ENCODE assay signal across 8 mouse cellular contexts in the genomic region with DNA sequence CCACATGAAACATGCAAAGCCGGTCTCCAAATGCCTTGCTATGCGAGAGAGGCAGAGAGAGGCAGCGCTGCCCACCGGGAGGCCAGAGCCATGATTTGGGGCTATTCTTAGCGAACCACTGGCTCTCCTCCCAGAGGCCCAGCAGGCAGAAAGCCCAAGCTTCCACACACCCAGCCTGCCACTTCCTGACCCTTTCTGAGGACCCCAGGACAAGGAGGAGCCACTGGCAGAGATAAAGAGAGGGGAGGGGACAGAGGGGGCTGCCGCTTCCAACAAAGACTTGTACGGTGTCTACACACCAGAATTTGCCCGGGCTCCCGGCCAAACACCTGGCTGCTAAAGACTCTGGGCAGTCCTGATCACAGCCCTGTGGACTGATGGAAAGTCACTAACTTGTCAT. TPM values are rescaled to one million over a fixed set of nuclear protein-coding genes. Genes with fewer than 3 reads are reported as not detected.
DNase-seq lines count a peak whose midpoint lies in the region; ATAC-seq and TF ChIP-seq lines count a peak whose summit lies in the region.

No protein-coding gene starts in this region.

- H3K27me3 ChIP-seq in forebrain, embryonic 10.5 days (ENCODE audit: poor library complexity, severe bottlenecking), result peaks cover 37% of the 10 kb centered on the region
- no peaks in the 10 kb centered on the region for H3K27me3 ChIP-seq in forebrain, embryonic 16.5 days (replicated peaks; ENCODE audit: control insufficient read depth, insufficient read depth, low read length)
- H3K27me3 ChIP-seq in embryonic facial prominence, embryonic 14.5 days (replicated peaks; ENCODE audit: control insufficient read depth, insufficient read depth, low read length), result no peaks in the 10 kb centered on the region
- peaks cover 55% of the 10 kb centered on the region for H3K27me3 ChIP-seq in liver, embryonic 12.5 days (replicated peaks)
- peaks cover 11% of the 10 kb centered on the region; the same call in 1 of the 2 replicates for H3K27me3 ChIP-seq in thymus, adult 2 months (ENCODE audit: control insufficient read depth, insufficient read depth, low read length)

- no peak overlapping the region for H3K9ac ChIP-seq in forebrain, embryonic 16.5 days (replicated peaks; ENCODE audit: low read depth, low read length)
- H3K9ac ChIP-seq in embryonic facial prominence, embryonic 14.5 days (ENCODE audit: low read depth, low read length), result peak overlapping the region; percentile 32; the same call in 1 of the 2 replicates
- no peak overlapping the region for H3K9ac ChIP-seq in liver, embryonic 12.5 days

- 16% methylated on average over 9 of the region's 9 CpGs for WGBS in forebrain, embryonic 10.5 days
- 14% methylated on average over 9 of the region's 9 CpGs for WGBS in forebrain, embryonic 16.5 days
- 21% methylated on average over 9 of the region's 9 CpGs for WGBS in embryonic facial prominence, embryonic 14.5 days
- WGBS in liver, embryonic 12.5 days (ENCODE audit: insufficient replicate concordance), result 11% methylated on average over 9 of the region's 9 CpGs
- 59% methylated on average over 9 of the region's 9 CpGs for WGBS in thymus, adult 2 months

- TF ChIP-seq CTCF in thymus, adult 2 months (IDR thresholded peaks at IDR 0.05; ENCODE audit: borderline replicate concordance, control insufficient read depth, extremely low read depth, insufficient read depth, low read length, poor library complexity), result no peak

- H3K4me2 ChIP-seq in forebrain, embryonic 16.5 days (ENCODE audit: low read length), result no peak overlapping the region
- H3K4me2 ChIP-seq in embryonic facial prominence, embryonic 14.5 days (ENCODE audit: low read depth, low read length), result peak overlapping the region; percentile 91
- H3K4me2 ChIP-seq in liver, embryonic 12.5 days, result peak overlapping the region; percentile 23

- intact Hi-C loops in heart, postnatal 36 days (cut with DNase I), result no loop called here

- ATAC-seq in forebrain, embryonic 16.5 days, result no peak
- 0 out of 2 replicates have a peak, but pooled peaks have one; percentile 14 for ATAC-seq in embryonic facial prominence, embryonic 14.5 days (ENCODE audit: low read depth)
- ATAC-seq in liver, embryonic 12.5 days, result no peak
- ATAC-seq in erythroblast, adult 5-6 weeks (replicated peaks; ENCODE audit: low FRiP score, poor library complexity, severe bottlenecking), result no peak

- H3K27ac ChIP-seq in forebrain, embryonic 10.5 days, result peak overlapping the region; percentile 65
- H3K27ac ChIP-seq in forebrain, embryonic 16.5 days (ENCODE audit: low read length), result no peak overlapping the region
- peak overlapping the region; percentile 3; the same call in 1 of the 2 replicates for H3K27ac ChIP-seq in embryonic facial prominence, embryonic 14.5 days (replicated peaks; ENCODE audit: low read depth, low read length)
- H3K27ac ChIP-seq in liver, embryonic 12.5 days, result peak overlapping the region; percentile 12; the same call in 1 of the 2 replicates
- no peak overlapping the region for H3K27ac ChIP-seq in thymus, adult 2 months (ENCODE audit: control insufficient read depth, insufficient read depth, low read length)

- peaks cover 4% of the 10 kb centered on the region; the same call in 1 of the 2 replicates for H3K36me3 ChIP-seq in forebrain, embryonic 10.5 days (replicated peaks)
- no peaks in the 10 kb centered on the region for H3K36me3 ChIP-seq in forebrain, embryonic 16.5 days (ENCODE audit: control insufficient read depth, insufficient read depth)
- H3K36me3 ChIP-seq in embryonic facial prominence, embryonic 14.5 days (ENCODE audit: control insufficient read depth, insufficient read depth, low read length), result no peaks in the 10 kb centered on the region
- no peaks in the 10 kb centered on the region for H3K36me3 ChIP-seq in liver, embryonic 12.5 days
- H3K36me3 ChIP-seq in thymus, adult 2 months (ENCODE audit: control insufficient read depth, insufficient read depth, low read length), result no peaks in the 10 kb centered on the region

- TF ChIP-seq POLR2A in thymus, adult 2 months (IDR thresholded peaks at IDR 0.05; ENCODE audit: control insufficient read depth, extremely low read depth, insufficient read depth, low read length, poor library complexity), result no peak

- peaks cover 64% of the 10 kb centered on the region for H3K4me1 ChIP-seq in forebrain, embryonic 10.5 days
- H3K4me1 ChIP-seq in forebrain, embryonic 16.5 days (replicated peaks; ENCODE audit: control insufficient read depth, insufficient read depth, low read length), result peaks cover 26% of the 10 kb centered on the region
- H3K4me1 ChIP-seq in embryonic facial prominence, embryonic 14.5 days (ENCODE audit: control insufficient read depth, insufficient read depth, low read length), result peaks cover 31% of the 10 kb centered on the region
- peaks cover 70% of the 10 kb centered on the region for H3K4me1 ChIP-seq in liver, embryonic 12.5 days
- no peaks in the 10 kb centered on the region; the same call in 1 of the 2 replicates for H3K4me1 ChIP-seq in thymus, adult 2 months (replicated peaks; ENCODE audit: control insufficient read depth, insufficient read depth, low read length)

- peak overlapping the region; percentile 31 for H3K4me3 ChIP-seq in forebrain, embryonic 10.5 days
- no peak overlapping the region for H3K4me3 ChIP-seq in forebrain, embryonic 16.5 days (replicated peaks; ENCODE audit: low read length)
- 0 out of 2 replicates have a peak overlapping the region, but pooled peaks have one; percentile 2 for H3K4me3 ChIP-seq in embryonic facial prominence, embryonic 14.5 days (ENCODE audit: low read depth, low read length)
- H3K4me3 ChIP-seq in liver, embryonic 12.5 days, result no peak overlapping the region
- H3K4me3 ChIP-seq in thymus, adult 2 months (ENCODE audit: control insufficient read depth, insufficient read depth, low read length), result no peak overlapping the region

- no peaks in the 10 kb centered on the region for H3K9me3 ChIP-seq in forebrain, embryonic 10.5 days
- H3K9me3 ChIP-seq in forebrain, embryonic 16.5 days (ENCODE audit: control insufficient read depth, low read length), result no peaks in the 10 kb centered on the region
- no peaks in the 10 kb centered on the region for H3K9me3 ChIP-seq in embryonic facial prominence, embryonic 14.5 days (ENCODE audit: control insufficient read depth, low read length)
- H3K9me3 ChIP-seq in liver, embryonic 12.5 days (replicated peaks), result no peaks in the 10 kb centered on the region

- DNase-seq in forebrain, embryonic 10.5 days (ENCODE audit: extremely low spot score, low spot score), result no peak
- DNase-seq in embryonic facial prominence, embryonic 14.5 days (ENCODE audit: low spot score), result peak; percentile 68
- peak; percentile 67 to 76 for DNase-seq in heart, postnatal 36 days
- DNase-seq in retina, embryonic 14.5 days (ENCODE audit: low spot score), result peak; percentile 29
- no peak for DNase-seq in thymus, adult 2 months

RNA-seq across cellular contexts. Expression of gene Pald1, which starts 3.1 kb away (rescaled TPM):
- 36.0 and 36.2 TPM in 2 replicates for polyA plus RNA-seq in forebrain, embryonic 10.5 days (2016; fragmentation: Nextera tagmentation; extraction: Ambion mirVana)
- polyA plus RNA-seq in forebrain, embryonic 16.5 days (2015; fragmentation: Nextera tagmentation; extraction: Ambion mirVana), result 17.1 and 18.0 TPM in 2 replicates
- 20.7 and 21.1 TPM in 2 replicates for polyA plus RNA-seq in embryonic facial prominence, embryonic 14.5 days (2014; fragmentation: Nextera tagmentation; extraction: Ambion mirVana)
- total RNA-seq in heart, postnatal 36 days (2021), result 10 to 100 TPM; 19.9 to 21.6 TPM
- polyA plus RNA-seq in liver, embryonic 12.5 days (2016; fragmentation: Nextera tagmentation; extraction: Ambion mirVana), result 12.1 and 12.4 TPM in 2 replicates
- total RNA-seq in erythroblast, adult 5-6 weeks (2015; ENCODE audit: low replicate concordance), result not detected in 2 replicates
- not detected in 2 replicates for total RNA-seq in erythroblast, adult 5-6 weeks (2017; ENCODE audit: low replicate concordance)
- polyA plus RNA-seq in thymus, adult 2 months (2012; rRNA removed), result 5.7 and 6.8 TPM in 2 replicates

RNA-seq across cellular contexts. Expression of gene Nodal, which starts 37.6 kb away (rescaled TPM):
- 0.42 and 0.50 TPM in 2 replicates for polyA plus RNA-seq in forebrain, embryonic 10.5 days (2016; fragmentation: Nextera tagmentation; extraction: Ambion mirVana)
- 0.10 and 0.15 TPM in 2 replicates for polyA plus RNA-seq in forebrain, embryonic 16.5 days (2015; fragmentation: Nextera tagmentation; extraction: Ambion mirVana)
- 0.10 and 0.13 TPM in 2 replicates for polyA plus RNA-seq in embryonic facial prominence, embryonic 14.5 days (2014; fragmentation: Nextera tagmentation; extraction: Ambion mirVana)
- total RNA-seq in heart, postnatal 36 days (2021), result under 1 TPM in 1 of 2 experiments, not detected in 1; 0.11 TPM
- polyA plus RNA-seq in liver, embryonic 12.5 days (2016; fragmentation: Nextera tagmentation; extraction: Ambion mirVana), result 0.31 and 0.37 TPM in 2 replicates
- not detected in 2 replicates for total RNA-seq in erythroblast, adult 5-6 weeks (2015; ENCODE audit: low replicate concordance)
- total RNA-seq in erythroblast, adult 5-6 weeks (2017; ENCODE audit: low replicate concordance), result not detected in 2 replicates
- 0.05 and 0.17 TPM in 2 replicates for polyA plus RNA-seq in thymus, adult 2 months (2012; rRNA removed)

Comparison
In these comparisons a context has a peak if more than half of its experiments do, and no peak if none do; other contexts are left out.
1. H3K27ac ChIP-seq: peak in forebrain, embryonic 10.5 days (single experiment), embryonic facial prominence, embryonic 14.5 days (single experiment) and liver, embryonic 12.5 days (single experiment); none in forebrain, embryonic 16.5 days (single experiment) and thymus, adult 2 months (single experiment).
2. H3K4me3 ChIP-seq: peak in forebrain, embryonic 10.5 days (single experiment) and embryonic facial prominence, embryonic 14.5 days (single experiment); none in forebrain, embryonic 16.5 days (single experiment), liver, embryonic 12.5 days (single experiment) and thymus, adult 2 months (single experiment).
3. DNase-seq: peak in embryonic facial prominence, embryonic 14.5 days (single experiment), heart, postnatal 36 days (2 of 2) and retina, embryonic 14.5 days (single experiment); none in forebrain, embryonic 10.5 days (single experiment) and thymus, adult 2 months (single experiment).